Mouse (Mus musculus): ENCODE results near the gene Lclat1.

DNA sequence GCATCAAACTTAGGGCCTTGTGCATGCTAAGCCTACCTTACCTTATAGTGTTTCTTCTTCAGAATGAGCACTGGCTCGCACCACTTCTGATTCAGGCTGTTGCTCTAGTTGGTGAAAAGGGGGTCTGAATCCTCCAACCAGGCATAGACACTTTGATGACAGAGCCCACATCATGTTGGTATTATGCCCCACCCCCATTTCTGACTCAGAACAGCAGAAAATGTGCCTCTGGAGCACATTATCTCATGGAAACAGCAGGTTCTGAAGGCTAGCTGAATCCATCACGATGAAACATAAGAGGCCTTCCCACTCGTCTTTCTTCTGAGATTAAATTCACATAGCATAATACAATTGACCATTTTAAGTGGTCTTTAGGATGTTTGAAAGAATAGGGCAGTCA lies 33.2 kb upstream of the Lclat1 start:
- TF ChIP-seq CTCF (IDR thresholded peaks at IDR 0.05; ENCODE audit: control insufficient read depth, insufficient read depth, insufficient read length), result no peak
- TF ChIP-seq MYOG (IDR thresholded peaks at IDR 0.05; ENCODE audit: control insufficient read depth, extremely low read depth, insufficient read length), result no peak
- no peak for TF ChIP-seq USF1 (IDR thresholded peaks at IDR 0.05; ENCODE audit: low read depth)

Data from C2C12 (cell line).